Mouse (Mus musculus): Measurements from ENCODE around the gene Hesx1.

DNA sequence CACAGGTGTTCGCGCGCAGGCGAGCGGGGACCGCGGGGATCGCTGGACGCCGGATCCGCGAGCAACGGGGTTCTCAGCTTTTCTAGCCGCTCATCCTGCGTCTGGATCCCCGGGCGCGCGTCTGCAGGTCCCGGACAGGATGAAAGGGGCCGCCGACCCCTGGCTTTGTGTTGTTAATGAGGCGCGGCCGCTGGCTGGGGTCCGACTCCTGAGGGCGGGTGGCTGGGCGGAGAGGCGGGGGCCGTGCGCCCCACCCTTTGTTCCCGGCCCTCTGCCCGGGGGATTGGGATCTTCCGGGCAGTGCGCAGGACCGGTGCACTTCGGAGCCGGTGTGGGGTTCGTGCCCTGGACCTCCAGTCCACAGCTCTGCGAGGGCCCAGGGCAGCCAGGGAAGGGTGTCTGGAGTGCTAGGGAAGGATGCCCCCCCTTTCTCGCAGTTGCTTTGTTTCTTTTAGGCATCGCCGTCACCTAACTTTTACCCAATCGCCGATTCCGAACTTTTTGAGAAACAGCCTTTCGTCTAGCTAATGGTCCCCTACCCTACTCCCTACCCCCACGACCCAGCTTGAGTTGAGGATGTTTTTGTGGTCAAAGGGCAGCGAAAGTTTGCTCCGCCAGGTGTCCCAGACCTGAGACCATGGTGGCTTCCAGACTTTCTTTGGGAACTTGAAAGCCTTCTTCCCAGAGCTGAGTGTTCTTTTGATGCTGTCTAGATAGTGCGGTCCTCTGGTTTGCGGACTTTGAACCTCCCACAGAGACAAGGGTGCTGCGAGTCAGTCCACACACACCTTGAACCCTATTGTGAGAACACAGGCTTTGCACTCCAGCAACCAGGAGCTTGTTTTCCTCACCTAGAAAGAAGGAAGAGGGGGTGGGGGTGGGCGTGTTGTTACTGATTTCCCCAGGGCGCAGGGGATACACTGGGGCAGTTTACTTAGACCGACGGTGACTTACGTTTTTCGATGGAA is 45.3 kb downstream of the Hesx1 start:
- TF ChIP-seq POLR2A (IDR thresholded peaks at IDR 0.05; ENCODE audit: control insufficient read depth, extremely low read depth, insufficient read depth, low read length, poor library complexity) (no peak), CTCF (IDR thresholded peaks at IDR 0.05; ENCODE audit: borderline replicate concordance, control insufficient read depth, extremely low read depth, insufficient read depth, low read length, poor library complexity) (no peak)

Data from thymus, adult 2 months (tissue).